Mouse (Mus musculus): ENCODE data around the gene Nit2.

The Nit2 gene

GRCm38 (mm10) chr16:57159835-57160234, 7.3 kb downstream of the Nit2 start:
- no peak for DNase-seq

DNA sequence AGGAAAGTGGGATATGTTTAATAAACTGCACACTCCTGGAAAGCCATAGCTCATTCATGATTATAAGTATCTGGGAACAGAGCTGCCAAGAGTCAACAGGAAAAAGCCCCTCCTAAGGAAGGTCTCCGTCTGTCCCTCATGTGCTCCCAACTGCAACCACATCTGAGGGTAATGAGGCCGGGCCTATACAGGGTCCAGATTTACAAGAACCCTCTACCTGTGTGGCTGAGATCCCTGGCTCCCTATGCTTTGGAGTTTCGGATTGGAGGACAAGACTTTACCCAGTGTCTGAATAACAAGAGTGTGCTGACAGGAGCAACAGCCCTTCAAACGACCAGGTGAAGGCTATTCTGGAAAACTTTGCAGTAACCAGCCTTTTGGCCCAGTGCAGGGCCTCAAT, 9.4 kb downstream of the Nit2 start:
- DNase-seq: no peak

- no peak for DNase-seq
These were observed 10.1 kb downstream of the Nit2 start for GRCm38 (mm10) chr16:57157076-57157475.

GRCm38 (mm10) chr16:57155899-57156298, 11.2 kb downstream of the Nit2 start:
- no peak for DNase-seq

DNA sequence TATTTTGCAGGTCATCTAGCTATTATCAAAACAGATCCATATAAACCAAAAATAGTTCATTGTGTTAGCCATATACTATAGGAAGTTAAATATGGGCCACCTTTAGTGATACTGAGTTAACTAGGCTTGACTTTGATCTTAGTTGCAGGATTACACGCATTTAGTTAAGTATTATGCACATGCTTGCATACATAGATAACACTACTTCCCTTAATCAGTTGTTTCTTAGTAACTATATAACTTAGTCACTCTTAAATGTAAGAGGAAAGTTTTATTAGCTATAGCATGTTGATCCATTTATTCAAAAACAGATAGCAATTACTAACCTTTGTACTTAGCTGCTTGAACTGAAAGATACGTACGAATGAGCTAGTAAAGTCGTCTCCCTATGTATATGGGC, 15.7 kb downstream of the Nit2 start:
- DNase-seq: no peak

DNA sequence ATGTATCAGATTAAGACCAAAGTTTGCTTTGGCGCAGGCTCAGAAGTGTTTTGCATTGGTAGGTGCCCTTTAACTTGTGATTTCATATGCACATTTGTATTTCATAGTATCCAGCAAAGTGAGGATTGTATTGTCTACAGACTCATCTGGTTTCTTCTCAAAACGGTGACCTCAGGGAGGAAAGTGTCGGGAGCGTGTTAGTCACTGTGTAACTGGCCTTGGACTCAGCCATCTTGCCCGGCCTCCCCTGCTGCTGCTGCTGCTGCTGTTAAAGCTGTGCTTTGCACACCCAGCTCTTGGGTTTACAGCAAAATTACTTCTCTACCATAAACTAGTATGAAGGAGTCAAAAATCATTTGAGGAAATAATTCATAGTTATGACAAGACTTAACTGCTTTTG, 22.4 kb downstream of the Nit2 start:
- no peak for DNase-seq

- DNase-seq: no peak
These were observed 33.5 kb downstream of the Nit2 start for GRCm38 (mm10) chr16:57133611-57134010.

GRCm38 (mm10) chr16:57132326-57132725, 34.8 kb downstream of the Nit2 start:
- no peak for DNase-seq

DNA sequence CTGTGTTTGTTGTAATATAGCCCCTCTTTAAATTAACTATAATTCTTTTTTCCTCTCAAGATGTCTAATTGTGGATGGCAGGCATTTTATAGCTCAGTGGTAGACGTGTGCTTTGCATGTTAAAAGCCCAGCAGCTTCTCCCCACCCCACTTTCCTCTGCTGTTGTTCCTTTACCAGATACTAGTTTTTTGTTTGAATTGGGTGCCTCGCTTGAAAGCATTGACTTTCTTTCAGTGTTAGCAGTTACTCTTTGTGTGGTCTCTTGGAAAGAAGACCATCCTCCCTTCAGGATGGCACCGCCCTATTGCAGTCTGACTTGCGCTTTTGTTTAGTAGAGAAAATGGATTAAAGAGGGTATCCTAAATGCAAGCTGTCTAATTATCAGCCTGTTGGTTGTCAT, 35.6 kb downstream of the Nit2 start:
- DNase-seq: no peak

DNA sequence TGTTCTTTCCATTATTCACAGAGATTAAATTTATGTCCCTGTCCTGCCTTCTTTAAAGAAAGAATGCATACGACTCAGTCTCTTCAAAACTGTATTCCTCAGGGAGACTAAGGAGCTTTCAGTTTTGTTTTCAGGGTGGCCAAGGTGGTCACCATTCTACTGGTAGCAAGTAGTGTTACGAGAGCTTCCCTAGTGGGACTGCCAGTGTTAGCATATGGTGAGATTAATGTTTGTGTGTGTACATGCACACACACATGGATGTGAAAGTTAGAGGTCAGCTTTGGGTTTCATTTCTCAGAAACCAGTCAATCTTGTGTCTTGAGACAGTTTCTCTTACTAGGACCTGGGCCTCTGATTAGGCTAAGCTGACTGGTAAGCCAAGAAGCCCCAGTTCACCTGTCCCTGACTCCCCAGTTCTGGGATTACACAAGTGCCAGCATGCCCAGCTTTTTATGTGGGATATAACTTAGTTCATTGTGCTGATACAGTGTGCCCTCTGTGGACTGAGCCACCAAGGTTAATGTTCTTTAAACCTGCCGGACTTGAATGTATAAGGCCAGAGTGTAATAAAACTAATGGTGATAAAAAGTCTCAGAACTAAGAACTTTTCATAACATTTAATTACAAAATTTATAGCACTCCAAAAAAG, 36.3 kb downstream of the Nit2 start:
- DNase-seq: no peak

GRCm38 (mm10) chr16:57127825-57128224, 39.3 kb downstream of the Nit2 start:
- DNase-seq: no peak

GRCm38 (mm10) chr16:57126268-57126667, 40.9 kb downstream of the Nit2 start:
- DNase-seq: no peak

- DNase-seq: no peak
These were observed 44.3 kb downstream of the Nit2 start for GRCm38 (mm10) chr16:57122682-57123445.

DNA sequence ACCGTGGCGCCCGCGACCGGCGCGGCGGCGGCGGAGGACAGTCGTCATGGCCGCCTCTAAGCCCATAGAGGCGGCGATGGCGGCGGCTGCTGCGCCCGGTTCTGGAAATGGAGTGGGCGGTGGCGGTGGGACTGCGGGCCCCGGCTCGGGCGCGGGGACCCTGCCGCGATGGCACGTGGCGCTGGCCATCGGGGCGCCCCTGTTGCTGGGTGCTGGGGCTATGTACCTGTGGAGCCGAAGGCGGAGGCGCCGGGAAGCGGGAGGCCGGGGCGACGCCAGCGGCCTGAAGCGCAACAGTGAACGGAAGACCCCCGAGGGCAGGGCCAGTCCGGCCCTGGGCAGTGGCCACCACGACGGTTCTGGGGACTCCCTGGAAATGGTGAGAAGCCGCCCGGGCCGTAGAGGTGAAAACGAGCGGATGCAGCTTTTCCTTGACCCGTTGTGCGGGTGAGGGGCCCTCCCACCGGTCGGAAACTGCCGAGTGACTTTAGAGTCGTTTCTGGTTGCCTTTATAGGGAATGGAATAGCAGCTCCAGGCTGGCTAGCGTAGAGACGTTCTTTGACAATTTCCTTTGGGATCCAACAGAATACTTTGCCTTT, 45.2 kb downstream of the Nit2 start:
- DNase-seq: no peak

DNA sequence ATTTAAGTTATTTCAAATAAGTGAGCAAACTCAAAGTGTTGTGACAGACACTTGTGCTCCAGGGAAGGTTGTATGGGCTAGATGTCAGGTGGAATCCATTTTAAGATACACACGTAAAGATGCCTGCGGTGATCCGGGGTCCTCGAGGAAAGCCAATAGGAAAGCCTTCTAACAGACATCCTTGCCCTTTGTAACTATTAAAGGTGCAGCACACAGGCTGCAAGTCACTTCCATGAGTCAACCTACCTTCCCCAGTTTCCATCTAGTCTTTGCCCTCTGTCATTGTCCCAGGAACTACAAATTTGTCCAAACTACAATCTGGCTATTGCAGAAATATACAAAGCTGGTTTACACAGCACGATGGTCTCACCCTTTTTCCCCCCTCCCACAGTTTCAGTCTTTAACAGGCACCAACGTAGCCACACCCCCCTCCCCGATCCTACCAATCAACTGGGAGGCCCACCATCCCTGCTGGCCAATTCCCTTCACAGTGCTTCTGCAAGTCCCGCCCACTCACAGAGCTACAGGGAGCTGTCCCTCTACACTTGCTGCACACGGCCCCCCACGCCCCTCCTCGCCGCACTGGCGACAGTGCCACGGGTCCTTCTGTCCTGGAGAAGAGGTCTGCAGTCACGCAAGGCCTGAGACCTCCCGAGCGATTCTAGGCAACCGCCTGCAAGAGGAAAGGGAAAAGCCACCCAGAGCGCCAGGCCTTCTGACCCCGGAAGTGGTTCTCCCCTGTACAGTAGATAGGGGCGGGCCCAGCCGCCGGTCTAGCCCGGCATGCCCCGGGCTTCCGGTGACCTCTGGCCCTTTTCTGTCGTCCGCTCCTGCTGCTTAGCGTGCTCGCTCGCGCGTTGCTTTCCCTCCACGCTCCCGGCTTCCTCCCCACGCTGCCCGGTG, 46.0 kb downstream of the Nit2 start, which contains the start of gene Tomm70a:
TSS of gene Tomm70a (plus strand) at position 791 of the 903 bp plus-strand sequence.
- DNase-seq: peak; percentile 95

DNA sequence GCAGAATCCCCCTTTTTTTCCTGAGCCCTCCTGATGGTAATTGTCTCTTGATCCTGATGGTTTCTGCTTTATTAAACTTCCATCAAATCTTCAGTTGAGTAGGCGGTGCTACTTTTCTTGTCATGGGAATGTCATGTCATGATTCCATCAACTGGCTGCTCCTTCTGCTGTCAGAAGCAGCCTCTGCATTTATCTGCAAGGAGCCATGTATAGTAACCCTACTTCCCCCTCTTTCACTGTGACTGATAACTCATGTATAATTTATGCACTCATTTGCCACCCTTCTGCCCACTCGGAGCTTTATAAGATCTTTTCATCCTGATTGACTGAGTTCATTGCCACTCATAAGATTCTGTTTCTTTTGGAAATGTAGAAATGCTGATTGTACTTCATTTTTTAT, 49.6 kb downstream of the Nit2 start:
- DNase-seq: no peak

DNA sequence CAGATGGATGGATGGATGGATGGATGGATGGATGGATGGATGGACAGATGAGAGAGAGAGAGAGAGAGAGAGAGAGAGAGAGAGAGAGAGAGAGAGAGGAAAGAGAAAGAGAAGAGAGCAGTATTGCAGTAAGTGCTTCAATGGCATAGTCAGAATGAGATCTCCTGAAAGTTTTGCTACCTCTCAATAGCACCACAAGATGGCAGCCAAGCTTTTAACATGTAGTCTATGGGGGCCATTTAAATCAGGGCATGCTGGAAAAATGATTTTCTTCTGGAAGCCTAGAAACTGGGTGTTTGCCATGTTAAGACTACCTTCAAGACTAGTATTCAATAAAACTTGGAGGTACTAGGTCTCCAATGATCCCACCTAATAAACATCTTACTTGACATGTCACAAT, 51.1 kb downstream of the Nit2 start:
- no peak for DNase-seq

Data from right cerebral cortex, postnatal 25 days (tissue).